ENCODE assay signal across 12 mouse cellular contexts in the genomic region with DNA sequence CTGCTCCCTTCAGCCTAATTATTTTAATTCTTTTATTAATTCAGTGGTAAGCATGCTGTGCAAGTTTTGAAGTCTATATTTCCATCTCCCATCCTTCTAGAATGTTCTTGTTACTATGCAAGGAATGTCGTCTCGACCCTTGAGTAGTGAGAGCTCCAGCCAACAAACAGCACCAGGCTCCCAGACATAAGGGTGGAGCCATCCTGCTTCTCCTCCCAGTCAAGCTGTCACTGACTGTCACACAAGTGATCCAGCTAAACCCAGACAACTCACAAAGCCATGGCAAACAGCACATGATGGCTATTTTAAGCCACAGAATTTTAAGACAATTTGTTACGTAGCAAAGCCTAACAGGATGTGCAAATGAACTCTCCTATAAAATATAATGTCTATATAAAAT.
DNase-seq lines count a peak whose midpoint lies in the region; ATAC-seq and TF ChIP-seq lines count a peak whose summit lies in the region.
"Had no signal": no experiment of that assay in that cellular context is flagged by ENCODE, and none has a peak within 500 bp of the region (broad histone marks: within the 10 kb centered on the region; RNA-seq: fewer than 3 reads in every experiment).

No protein-coding gene starts in this region.

- H3K4me3 ChIP-seq in hindbrain, postnatal 0 days (ENCODE audit: low read length) = no peak overlapping the region
- no peak overlapping the region for H3K4me3 ChIP-seq in hindbrain, embryonic 16.5 days (ENCODE audit: low read length)
- H3K4me3 ChIP-seq in heart, embryonic 15.5 days = no peak overlapping the region
- H3K4me3 ChIP-seq in liver, embryonic 11.5 days (ENCODE audit: low read depth, low read length) = no peak overlapping the region
- H3K4me3 ChIP-seq: hindbrain, embryonic 15.5 days; liver, embryonic 12.5 days had no signal

- H3K9me3 ChIP-seq in hindbrain, postnatal 0 days (ENCODE audit: low read length) = no peaks in the 10 kb centered on the region
- no peaks in the 10 kb centered on the region for H3K9me3 ChIP-seq in hindbrain, embryonic 16.5 days (ENCODE audit: control insufficient read depth, low read length)
- H3K9me3 ChIP-seq in heart, embryonic 15.5 days (replicated peaks) = no peaks in the 10 kb centered on the region
- no peaks in the 10 kb centered on the region for H3K9me3 ChIP-seq in liver, embryonic 11.5 days (ENCODE audit: control insufficient read depth, low read length)
- H3K9me3 ChIP-seq: hindbrain, embryonic 15.5 days; liver, embryonic 12.5 days had no signal

- H3K4me2 ChIP-seq in hindbrain, postnatal 0 days (ENCODE audit: low read depth, low read length) = no peak overlapping the region
- H3K4me2 ChIP-seq in hindbrain, embryonic 16.5 days (ENCODE audit: low read length) = no peak overlapping the region
- no peak overlapping the region for H3K4me2 ChIP-seq in heart, embryonic 15.5 days
- H3K4me2 ChIP-seq in liver, embryonic 11.5 days = no peak overlapping the region
- H3K4me2 ChIP-seq: hindbrain, embryonic 15.5 days; liver, embryonic 12.5 days had no signal

- WGBS in hindbrain, postnatal 0 days = 50% methylated on average over 3 of the region's 3 CpGs
- 65% methylated on average over 3 of the region's 3 CpGs for WGBS in hindbrain, embryonic 16.5 days
- WGBS in heart, embryonic 15.5 days = 16% methylated on average over 3 of the region's 3 CpGs
- 66% methylated on average over 3 of the region's 3 CpGs for WGBS in liver, embryonic 11.5 days

- no peak for TF ChIP-seq CTCF in hindbrain, postnatal 0 days (IDR thresholded peaks at IDR 0.05; ENCODE audit: low read depth)

- H3K4me1 ChIP-seq in hindbrain, postnatal 0 days (ENCODE audit: insufficient read depth, low read length) = no peaks in the 10 kb centered on the region
- H3K4me1 ChIP-seq in hindbrain, embryonic 16.5 days (ENCODE audit: control insufficient read depth, insufficient read depth, low read depth, low read length) = no peaks in the 10 kb centered on the region
- H3K4me1 ChIP-seq in heart, embryonic 15.5 days (replicated peaks) = peaks cover 3% of the 10 kb centered on the region; the same call in 1 of the 2 replicates
- no peaks in the 10 kb centered on the region for H3K4me1 ChIP-seq in liver, embryonic 11.5 days (replicated peaks; ENCODE audit: control insufficient read depth, insufficient read depth, low read length)
- H3K4me1 ChIP-seq: hindbrain, embryonic 15.5 days; liver, embryonic 12.5 days had no signal

- no peaks in the 10 kb centered on the region for H3K36me3 ChIP-seq in hindbrain, postnatal 0 days (ENCODE audit: insufficient read depth, low read length)
- no peaks in the 10 kb centered on the region for H3K36me3 ChIP-seq in hindbrain, embryonic 16.5 days (ENCODE audit: control insufficient read depth, insufficient read depth, low read length)
- H3K36me3 ChIP-seq in heart, embryonic 15.5 days = peaks cover 10% of the 10 kb centered on the region; the same call in 1 of the 2 replicates
- H3K36me3 ChIP-seq in liver, embryonic 11.5 days (ENCODE audit: control insufficient read depth, insufficient read depth, low read length) = no peaks in the 10 kb centered on the region
- H3K36me3 ChIP-seq: hindbrain, embryonic 15.5 days had no signal

- H3K9ac ChIP-seq in hindbrain, postnatal 0 days (replicated peaks; ENCODE audit: low read length) = no peak overlapping the region
- no peak overlapping the region for H3K9ac ChIP-seq in hindbrain, embryonic 16.5 days (ENCODE audit: low read depth, low read length)
- no peak overlapping the region for H3K9ac ChIP-seq in heart, embryonic 15.5 days
- no peak overlapping the region for H3K9ac ChIP-seq in liver, embryonic 11.5 days (ENCODE audit: low read depth, low read length)
- H3K9ac ChIP-seq: hindbrain, embryonic 15.5 days; liver, embryonic 12.5 days had no signal

- DNase-seq in hindbrain, postnatal 0 days (ENCODE audit: low spot score) = peak; percentile 27
- peak; percentile 27 to 43 for DNase-seq in heart, adult 9 months (ENCODE audit: low spot score in 2 of 2)
- DNase-seq in lung, postnatal 14 days = peak; percentile 20
- no peak for DNase-seq in liver, embryonic 11.5 days (ENCODE audit: low spot score)
- DNase-seq in spleen, postnatal 10 days (ENCODE audit: low spot score in 2 of 2) = no peak
- DNase-seq: adrenal gland, postnatal 36 days; kidney, adult 9 months had no signal

- no peaks in the 10 kb centered on the region for H3K27me3 ChIP-seq in hindbrain, postnatal 0 days (ENCODE audit: insufficient read depth, low read length)
- no peaks in the 10 kb centered on the region for H3K27me3 ChIP-seq in hindbrain, embryonic 16.5 days (replicated peaks; ENCODE audit: control insufficient read depth, insufficient read depth, low read length)
- no peaks in the 10 kb centered on the region for H3K27me3 ChIP-seq in heart, embryonic 15.5 days
- H3K27me3 ChIP-seq in liver, embryonic 11.5 days (replicated peaks; ENCODE audit: control insufficient read depth, insufficient read depth, low read length) = no peaks in the 10 kb centered on the region
- H3K27me3 ChIP-seq: hindbrain, embryonic 15.5 days; liver, embryonic 12.5 days had no signal

- no peak overlapping the region for H3K27ac ChIP-seq in hindbrain, postnatal 0 days
- no peak overlapping the region for H3K27ac ChIP-seq in hindbrain, embryonic 16.5 days (ENCODE audit: low read depth, low read length)
- H3K27ac ChIP-seq in heart, embryonic 15.5 days = peak overlapping the region; percentile 40; the same call in 1 of the 2 replicates
- H3K27ac ChIP-seq in liver, embryonic 11.5 days (ENCODE audit: low read depth, low read length) = no peak overlapping the region
- H3K27ac ChIP-seq: hindbrain, embryonic 15.5 days; liver, embryonic 12.5 days had no signal

- no peak for ATAC-seq in hindbrain, postnatal 0 days
- ATAC-seq in hindbrain, embryonic 16.5 days = no peak
- ATAC-seq in heart, embryonic 15.5 days (replicated peaks; ENCODE audit: insufficient number of reproducible peaks, insufficient read depth, low FRiP score, low read depth) = no peak; the same call in 1 of the 2 replicates
- ATAC-seq in liver, embryonic 11.5 days (replicated peaks; ENCODE audit: low FRiP score) = no peak
- ATAC-seq: CD4-positive, CD25-positive, alpha-beta regulatory T cell, adult 4 months; liver, embryonic 12.5 days had no signal

Comparison
In these comparisons a context has a peak if more than half of its experiments do, and no peak if none do; other contexts are left out.
1. DNase-seq: peak in hindbrain, postnatal 0 days (single experiment), heart, adult 9 months (2 of 2) and lung, postnatal 14 days (single experiment); none in liver, embryonic 11.5 days (single experiment) and spleen, postnatal 10 days (0 of 2).